Mouse (Mus musculus): ENCODE results near the gene Jmjd8.

Gene Jmjd8

DNA sequence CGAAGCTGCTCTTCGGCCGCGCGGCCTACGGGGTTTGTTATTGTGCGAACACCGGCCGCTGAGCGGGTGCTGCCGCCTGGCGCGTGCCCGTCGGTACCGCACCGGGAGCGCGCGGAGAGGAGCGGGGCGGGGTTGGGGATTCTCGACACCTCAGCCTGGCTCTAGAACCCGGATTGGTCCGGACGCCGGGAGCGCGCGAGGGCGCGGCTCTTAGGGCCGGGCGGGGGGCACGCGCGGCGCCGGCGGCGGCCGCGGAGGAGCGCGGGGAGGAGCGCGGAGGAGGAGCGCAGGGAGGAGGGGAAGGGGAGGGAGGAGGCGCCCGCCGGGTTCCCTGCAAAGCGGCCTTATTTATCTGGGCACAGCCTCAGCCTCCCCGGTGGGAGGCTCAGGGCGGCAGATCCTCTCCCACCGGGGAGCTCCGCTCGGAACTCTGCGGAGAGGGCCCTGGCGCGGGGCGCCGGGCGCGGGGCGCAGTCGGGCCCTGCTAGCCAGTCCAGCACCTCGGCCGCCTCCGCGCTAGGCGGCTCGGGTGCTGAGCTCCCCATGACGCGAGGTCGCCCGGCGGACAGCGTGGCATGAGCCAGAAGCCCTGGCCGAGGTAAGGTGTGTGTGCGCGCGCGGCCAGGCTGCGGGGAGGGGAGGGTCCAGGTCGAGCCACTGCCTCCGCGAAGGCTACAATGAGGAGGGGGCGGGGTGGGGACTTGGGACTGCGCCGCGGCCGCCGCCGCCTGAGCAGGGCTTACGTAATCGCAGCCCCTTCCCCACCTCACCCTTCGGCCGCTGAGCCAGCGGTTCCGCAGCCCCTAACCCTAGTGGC lies 19.7 kb upstream of the Jmjd8 start, which contains the start of gene Fbxl16:
TSS of gene Fbxl16 (plus strand) at position 297 of the 817 bp plus-strand sequence.
- peak; percentile 64 for DNase-seq

DNA sequence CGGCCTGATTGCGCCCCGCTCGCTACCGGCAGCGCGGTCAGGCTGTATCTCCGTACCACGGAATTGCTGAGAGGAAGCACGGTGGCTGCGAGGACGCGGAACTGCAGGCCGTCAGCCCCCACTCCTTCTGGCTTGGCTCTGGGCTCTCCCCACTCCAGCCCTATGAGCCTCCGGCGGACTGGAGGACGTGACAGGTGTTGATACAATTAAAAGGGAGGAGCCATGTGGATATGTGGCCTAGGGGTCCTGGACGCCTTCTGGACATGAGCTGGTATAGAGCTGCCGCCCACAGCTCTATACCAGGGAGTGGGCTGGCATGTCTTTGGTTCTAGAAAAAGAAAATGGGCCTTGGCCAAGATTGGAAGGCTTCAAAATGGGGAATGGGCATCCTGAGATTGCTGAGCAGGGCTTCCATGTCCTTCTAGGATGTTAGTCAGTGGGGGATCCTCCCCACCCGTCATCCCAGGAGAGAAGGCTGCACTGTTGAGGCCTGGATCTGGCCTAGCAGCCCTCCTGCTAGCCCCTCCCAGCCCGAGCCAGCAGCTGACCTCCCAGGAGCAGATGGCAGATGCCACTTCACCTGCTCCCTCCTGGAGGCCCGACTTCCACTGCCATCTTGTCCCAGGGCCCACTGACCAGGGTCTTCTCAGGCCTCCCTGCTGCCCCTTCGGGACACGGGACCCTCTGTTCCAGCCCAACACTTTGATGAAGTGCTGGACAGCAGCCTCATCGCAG lies 18.9 kb upstream of the Jmjd8 start:
- no peak for DNase-seq

DNA sequence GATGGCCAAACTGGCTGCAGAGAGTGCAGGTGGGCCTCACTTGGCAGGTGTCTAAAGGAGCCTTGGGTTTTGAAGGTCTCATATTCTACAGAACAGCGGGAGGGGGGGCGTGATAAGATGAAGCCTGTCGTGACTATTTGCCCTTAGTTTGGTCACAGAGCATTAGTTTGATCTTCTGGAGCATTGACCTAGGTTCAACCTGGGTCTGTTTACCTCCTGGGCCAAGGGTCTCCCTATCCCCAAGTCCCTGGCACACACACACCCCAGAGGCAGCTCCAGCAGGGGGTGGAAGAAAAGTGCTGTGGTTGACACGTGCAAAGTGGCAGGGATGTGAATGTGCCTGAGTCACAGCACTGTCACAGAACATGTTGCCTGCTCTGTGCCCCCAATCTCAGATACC lies 17.8 kb upstream of the Jmjd8 start:
- DNase-seq = no peak

DNA sequence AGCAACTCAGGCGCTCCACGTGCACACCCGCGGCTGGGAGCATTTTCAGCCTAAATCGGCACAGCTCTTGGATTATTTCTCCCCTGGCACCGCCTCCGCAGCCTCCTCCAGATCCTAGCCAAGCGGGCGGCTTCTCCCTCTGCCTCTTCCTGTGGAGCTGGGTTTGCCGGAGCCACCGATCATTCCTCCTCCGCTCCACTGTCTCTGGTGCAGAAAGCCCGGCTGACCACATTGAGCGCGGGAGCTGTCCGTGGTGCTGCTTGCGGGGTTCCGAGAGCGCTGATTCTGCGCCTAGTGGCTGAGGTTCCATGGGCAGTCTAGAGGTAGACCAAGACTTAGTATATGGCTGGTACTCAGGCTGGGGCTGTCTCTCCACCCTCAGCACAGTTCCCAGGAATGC lies 15.2 kb upstream of the Jmjd8 start:
- DNase-seq = peak; percentile 85

DNA sequence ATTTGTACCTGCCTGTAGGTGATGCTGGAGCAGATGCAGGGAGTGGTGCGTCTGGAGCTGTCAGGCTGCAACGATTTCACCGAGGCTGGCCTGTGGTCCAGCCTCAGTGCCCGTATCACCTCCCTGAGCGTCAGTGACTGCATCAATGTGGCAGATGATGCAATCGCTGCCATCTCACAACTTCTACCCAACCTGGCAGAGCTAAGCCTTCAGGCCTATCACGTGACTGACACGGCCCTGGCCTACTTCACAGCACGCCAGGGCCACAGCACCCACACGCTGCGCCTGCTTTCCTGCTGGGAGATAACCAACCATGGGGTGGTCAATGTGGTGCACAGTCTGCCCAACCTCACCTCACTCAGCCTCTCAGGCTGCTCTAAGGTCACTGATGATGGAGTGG lies 11.0 kb upstream of the Jmjd8 start:
- no peak for DNase-seq

DNA sequence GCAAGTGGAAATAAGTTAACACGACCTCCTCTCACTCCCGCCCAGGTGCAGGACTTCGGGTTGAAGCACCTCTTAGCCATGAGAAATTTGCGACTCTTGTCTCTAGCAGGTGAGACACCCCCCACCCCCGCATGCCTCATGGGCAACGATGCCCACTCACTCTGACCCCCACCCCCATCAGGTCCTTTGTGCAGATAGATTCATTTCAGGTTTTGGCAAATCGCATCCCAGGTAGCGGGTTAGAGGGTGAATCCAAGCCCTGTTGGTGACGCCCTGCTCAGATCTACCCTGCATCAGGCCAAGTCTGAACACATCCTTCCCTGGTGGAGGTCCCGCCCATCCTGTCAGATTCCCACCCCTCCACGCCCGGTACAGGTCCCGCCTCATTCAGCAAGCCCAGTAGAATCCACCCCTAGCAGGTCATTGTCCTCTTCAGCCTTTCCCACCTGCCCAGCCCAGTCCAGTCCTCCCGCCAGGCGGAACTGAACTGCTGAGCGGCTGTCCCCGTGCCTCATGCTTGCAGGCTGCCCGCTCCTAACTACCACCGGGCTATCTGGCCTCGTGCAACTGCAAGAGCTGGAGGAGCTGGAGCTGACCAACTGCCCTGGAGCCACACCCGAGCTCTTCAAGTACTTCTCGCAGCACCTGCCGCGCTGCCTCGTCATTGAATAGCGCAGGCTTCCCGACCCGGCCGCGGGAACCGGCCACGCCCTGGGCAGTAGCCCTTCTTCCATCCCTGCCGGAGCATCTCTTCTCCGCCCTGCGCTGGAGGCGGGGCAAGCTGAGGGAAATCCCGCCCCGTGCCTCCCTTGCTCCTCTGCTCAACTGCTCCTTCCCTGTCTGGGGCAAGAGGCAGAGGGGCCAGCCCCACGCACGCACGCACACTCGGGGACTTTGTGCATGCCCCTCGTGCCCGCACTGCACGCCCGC lies 9.6 kb upstream of the Jmjd8 start:
- no peak for DNase-seq

DNA sequence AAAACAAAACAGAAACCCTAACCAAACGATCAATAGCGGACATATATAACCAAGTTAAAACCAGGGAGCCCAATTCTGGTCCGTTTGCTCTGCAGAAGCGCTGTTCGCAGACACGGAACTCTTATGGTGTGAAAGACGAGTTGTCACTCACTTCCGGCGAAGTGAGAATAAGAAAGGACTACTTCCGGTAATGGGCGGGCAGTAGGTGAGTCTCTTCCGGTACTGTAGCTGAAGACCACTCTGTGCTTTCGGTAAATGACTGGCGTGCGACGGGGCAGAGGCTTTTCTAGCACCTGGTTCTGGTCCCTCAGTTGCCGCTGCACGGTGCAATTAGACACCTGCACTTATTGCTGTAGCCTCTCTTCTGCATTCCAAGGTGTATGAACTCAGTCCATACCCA lies 5.2 kb upstream of the Jmjd8 start, which contains the start of gene Wdr24:
TSS of gene Wdr24 (plus strand) at position 176 of the 400 bp plus-strand sequence.
- DNase-seq = peak; percentile 86

DNA sequence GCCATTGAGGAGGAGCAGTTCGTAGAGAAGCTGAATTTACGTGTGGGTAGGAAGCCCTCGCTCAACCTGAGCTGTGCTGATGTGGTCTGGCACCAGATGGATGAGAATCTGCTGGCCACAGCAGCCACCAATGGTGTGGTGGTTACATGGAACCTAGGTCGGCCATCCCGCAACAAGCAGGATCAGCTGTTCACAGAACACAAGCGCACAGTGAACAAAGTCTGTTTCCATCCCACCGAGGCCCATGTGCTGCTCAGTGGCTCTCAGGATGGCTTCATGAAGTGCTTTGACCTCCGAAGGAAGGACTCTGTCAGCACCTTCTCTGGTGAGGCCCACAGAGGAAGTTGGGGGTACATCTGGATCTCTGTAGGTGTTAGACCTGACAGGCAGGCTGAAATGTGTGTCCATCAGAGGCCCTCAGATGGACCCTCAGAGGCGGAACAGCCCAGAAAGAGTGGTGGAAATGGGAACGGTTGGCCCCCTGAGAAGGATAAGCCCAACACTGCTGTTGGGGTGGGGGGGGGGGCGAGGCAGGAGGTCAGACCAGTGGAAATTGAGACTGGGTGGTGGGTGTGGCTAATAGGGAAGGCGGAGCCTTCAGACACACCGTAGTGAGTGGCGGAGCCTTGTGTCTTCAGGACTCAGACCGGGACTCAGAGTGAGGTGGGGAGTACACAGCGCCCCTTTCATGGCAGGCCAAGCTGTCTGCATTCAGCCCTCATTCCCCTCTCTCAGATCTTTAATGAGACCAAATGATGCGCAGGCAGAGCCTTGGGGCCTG lies 4.1 kb upstream of the Jmjd8 start:
- no peak for DNase-seq

DNA sequence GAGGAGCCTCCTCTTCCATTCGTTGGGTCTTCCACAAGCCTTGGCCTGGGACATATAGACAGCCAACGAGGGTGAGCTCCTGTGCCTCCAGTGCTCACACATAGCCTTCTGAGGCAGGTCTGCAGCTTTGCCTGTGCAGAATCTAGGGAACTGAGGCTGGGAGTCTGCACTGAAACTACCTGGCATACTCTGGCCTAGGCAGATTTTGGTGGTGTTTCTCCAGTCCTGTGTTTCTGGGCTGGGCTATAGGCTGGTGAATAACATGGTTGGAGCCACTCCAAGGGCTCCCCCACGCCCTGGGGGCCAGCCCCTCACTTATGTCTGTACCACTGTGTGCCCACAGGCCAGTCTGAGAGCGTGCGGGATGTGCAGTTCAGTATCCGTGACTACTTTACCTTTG lies 3.4 kb upstream of the Jmjd8 start:
- no peak for DNase-seq

DNA sequence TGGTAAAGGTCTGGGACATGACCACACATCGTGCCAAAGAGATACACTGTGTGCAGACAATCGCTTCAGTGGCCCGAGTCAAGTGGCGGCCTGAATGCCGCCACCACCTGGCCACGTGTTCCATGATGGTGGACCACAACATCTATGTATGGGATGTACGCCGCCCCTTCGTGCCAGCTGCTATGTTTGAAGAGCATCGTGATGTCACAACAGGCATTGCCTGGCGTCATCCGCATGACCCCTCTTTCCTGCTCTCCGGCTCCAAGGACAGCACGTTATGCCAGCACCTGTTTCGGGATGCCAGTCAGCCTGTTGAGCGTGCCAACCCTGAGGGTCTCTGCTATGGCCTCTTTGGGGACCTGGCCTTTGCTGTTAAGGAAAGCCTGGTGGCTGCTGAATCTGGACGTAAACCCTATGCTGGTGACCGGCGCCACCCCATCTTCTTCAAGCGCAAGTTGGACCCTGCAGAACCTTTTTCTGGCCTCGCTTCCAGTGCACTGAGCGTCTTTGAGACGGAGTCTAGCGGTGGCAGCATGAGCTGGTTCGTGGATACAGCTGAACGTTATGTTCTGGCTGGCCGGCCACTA lies 2.6 kb upstream of the Jmjd8 start:
- DNase-seq = no peak

DNA sequence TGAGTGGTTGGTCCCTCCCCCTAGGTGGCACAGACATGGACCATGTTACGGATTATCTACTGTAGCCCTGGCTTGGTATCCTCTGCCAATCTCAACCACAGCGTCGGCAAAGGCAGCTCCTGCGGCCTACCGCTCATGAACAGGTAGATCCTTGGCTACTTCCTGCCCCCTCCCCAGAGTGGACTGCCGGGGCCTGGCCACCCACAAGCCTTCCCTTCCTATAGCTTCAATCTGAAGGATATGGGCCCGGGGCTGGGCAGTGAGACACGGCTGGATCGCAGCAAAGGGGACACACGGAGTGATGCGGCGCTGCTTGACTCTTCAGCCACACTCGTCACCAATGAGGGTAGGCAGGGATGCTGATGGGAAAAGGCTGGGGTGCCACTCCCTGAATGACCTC lies 1.7 kb upstream of the Jmjd8 start:
- DNase-seq = no peak

DNA sequence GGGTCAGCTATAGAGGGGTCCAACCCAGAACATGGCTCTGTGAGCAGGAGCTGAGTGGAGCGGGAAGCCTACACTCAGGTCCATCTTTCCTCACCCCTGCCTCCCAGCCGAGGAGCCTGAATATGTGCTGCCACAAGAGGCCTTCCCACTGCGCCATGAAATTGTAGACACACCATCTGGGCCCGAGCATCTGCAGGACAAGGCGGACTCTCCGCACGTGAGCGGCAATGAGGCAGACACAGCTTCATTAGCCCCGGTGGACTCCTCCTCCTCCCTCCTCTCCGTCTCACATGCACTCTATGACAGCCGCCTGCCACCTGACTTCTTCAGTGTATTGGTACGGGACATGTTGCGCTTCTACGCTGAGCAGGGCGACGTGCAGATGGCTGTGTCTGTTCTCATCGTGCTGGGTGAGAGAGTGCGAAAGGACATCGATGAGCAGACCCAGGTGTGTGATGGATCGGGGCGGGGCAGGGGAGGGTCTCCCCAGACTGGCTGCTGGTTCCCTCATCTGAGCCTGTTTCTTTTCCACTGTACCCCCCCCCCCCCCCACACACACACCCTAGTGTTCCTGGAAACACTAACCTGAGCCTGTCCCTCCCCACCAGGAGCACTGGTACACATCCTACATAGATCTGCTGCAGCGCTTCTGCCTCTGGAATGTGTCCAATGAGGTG lies 983 bp upstream of the Jmjd8 start:
- DNase-seq = no peak

DNA sequence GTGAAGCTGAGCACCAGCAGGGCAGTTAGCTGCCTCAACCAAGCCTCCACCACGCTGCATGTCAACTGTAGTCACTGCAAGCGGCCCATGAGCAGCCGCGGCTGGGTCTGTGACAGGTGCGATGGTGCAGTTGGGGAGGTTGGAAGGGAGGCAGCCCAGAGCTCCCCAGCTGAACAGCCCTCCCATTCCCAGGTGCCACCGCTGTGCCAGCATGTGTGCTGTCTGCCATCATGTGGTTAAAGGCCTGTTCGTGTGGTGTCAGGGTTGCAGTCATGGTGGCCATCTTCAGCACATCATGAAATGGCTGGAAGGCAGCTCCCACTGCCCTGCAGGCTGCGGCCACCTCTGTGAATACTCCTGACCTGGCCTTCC lies 458 bp upstream of the Jmjd8 start:
- no peak for DNase-seq

DNA sequence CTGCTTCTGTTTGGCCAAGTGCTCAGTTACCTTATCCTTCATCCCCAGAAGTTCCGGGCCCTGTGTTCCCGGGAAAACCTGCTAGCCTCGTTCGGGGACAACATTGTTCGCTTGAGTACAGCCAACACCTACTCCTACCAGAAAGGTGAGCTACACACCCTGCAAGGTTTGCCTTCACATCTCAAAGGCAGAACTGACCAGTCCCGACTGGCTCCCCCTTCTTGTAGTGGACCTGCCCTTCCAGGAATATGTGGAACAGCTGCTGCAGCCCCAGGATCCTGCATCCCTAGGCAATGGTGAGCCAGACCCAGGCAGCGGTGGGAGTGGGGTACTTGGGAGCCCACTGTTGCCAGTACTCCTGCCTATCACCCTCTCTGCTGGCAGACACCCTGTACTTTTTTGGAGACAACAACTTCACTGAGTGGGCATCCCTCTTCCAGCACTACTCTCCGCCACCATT lies 921 bp downstream of the Jmjd8 start:
- no peak for DNase-seq

DNA sequence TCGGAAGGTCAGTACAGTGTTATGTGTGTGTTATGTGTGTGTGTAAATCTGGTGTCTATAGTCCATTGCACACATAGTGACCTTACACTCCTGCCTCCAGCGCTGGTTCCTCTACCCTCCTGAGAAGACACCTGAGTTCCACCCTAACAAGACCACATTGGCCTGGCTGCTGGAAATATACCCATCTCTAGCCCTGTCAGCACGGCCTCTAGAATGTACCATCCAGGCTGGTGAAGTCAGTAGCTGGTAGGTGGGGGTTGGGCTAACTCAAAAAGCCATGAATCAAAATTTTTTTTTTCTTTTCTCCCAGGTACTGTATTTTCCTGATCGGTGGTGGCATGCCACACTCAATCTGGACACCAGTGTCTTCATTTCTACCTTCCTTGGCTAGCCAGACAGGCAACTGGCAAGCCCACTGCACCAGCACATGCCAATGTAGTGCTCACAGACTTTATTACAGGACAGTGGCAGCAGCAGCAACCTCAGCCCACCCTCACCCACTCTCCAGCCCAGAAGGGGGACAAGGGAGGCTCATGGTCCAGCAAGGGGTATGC lies 1.6 kb downstream of the Jmjd8 start:
- DNase-seq = no peak

DNA sequence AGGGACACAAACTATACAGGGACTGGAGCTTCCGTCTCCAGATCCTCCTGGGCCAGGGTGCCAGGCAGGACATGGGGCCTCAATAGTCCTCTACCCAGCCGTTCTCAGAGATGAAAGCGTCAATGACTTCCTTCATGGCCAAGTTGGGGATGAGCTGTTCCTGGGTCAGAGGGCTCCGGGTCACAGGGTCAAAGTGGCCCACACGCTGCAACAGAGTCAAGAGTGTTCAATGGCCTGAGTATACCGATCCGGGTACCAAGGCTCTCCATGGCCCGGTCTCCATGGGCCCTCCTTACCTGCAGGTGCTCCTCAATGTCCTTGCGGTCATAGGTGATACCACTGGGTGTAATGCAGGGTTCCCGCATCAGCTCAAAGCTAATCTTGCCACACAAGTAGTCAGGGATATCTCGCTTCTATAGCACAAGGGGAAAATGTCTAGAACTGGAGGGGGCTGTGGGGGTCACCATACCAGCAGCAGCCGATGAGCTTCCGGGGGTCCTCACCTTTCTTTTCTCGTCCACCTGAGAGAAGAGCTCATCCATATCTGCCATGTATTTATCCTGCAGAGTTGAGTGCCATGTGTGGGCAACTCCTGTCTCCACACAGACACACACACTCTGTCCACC lies 2.3 kb downstream of the Jmjd8 start:
- no peak for DNase-seq

DNA sequence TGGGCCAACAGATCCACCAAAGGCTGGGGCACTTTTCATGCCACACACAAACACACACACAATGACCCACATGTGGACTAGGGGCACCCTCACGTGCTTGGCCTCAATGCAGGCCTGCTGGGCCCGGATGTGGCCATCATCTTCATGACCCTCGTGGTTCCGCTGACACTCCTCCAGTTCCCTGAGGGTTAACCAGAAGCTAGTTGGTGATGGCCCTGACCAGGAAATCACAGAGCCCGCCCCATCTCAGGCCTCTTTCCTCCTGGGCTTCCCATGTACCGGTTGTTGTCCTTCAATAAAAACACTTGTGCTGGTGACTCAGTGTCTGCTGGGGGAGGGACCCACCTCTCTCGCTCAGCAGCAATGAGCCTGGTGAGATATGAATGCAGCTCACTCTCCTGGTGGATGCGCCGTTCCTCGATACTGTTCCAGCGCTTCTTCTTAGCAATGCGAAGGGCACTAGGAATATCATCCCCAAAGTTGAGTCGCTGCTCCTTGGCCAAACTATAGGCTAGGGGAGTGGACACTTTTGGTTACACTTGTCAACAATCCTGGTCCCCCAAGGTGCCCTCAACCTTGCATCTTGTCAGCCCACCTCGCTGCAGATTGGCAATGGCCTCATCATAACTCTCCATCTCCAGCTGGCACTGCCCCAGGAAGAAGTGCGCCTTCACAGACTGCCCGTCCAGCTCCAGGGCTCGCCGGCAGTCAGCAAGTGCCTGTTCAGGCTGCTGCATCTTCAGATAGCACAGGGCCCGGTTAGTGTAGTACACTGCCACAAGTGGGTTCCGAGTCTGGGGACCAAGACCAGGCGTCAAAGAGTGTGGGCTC lies 3.0 kb downstream of the Jmjd8 start:
- DNase-seq = peak; percentile 54

DNA sequence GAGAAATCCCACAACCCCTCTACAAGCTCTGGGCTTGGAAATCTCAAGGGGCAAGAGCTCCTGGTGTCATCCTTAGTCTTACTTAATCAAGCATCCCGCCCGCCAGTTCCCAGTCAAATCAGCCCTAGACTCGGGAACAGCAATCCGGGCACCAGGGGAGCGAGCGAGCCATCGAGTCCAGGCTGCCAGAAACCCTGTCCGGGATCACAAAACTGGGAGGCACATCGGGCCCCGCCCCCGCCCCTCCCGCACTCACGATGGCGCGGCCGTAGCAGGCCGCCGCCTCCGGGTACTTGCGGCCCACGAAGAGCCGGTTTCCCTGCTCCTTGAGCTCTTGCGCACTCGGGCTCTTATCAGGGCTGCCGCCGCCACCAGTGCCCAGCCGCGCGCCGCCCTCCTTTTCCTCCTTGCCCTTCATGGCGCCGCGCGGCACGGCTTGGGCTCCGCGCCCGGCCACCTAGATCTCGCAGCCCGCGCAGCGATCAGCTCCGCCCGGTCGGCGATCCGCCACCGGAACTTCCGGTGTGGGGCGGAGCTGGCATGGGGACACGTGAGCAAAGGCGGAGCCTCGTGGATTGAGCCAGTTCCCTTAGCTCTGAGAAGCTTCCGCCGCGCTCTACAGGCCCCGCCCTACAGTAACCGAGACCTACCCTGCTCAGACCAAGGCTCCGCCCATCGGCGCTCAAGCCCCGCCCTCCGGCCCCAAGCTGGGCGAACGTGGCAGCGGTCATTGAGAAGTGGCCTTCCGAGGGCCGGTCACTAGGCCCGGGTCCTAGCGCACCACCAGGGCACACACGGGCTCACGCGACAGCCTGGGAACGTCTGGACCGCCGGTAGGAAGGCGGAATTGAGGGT lies 4.0 kb downstream of the Jmjd8 start:
- DNase-seq = peak; percentile 100

DNA sequence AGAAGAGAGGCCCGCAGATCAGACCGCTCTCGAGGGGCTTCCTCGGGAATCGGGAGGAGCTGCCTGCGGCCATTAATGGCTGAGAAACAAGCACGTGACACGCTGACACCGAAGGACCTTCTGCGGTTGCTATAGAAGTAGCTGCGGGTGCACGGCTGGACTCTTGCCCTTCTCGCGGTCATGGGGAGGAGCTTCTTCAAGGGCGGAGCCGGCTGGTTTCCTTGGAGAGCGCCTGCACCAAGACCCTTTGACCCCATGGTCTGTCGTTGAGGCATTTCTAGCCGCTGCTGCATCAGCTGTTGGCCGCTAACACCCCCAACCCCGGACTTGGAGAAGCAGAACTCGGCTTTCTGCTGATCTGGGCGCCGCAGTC lies 4.6 kb downstream of the Jmjd8 start, which contains the start of gene Stub1:
TSS of gene Stub1 (minus strand) at position 114 of the 373 bp plus-strand sequence.
- peak; percentile 99 for DNase-seq
